Mouse (Mus musculus): ENCODE measurements around the gene Yif1a. TPM values are rescaled to one million over a fixed set of nuclear protein-coding genes. Genes with fewer than 3 reads are reported as not detected.

Gene Yif1a
- polyA plus RNA-seq (2015; fragmentation: Nextera tagmentation; extraction: Ambion mirVana) = 110 and 123 TPM in 2 replicates

DNA sequence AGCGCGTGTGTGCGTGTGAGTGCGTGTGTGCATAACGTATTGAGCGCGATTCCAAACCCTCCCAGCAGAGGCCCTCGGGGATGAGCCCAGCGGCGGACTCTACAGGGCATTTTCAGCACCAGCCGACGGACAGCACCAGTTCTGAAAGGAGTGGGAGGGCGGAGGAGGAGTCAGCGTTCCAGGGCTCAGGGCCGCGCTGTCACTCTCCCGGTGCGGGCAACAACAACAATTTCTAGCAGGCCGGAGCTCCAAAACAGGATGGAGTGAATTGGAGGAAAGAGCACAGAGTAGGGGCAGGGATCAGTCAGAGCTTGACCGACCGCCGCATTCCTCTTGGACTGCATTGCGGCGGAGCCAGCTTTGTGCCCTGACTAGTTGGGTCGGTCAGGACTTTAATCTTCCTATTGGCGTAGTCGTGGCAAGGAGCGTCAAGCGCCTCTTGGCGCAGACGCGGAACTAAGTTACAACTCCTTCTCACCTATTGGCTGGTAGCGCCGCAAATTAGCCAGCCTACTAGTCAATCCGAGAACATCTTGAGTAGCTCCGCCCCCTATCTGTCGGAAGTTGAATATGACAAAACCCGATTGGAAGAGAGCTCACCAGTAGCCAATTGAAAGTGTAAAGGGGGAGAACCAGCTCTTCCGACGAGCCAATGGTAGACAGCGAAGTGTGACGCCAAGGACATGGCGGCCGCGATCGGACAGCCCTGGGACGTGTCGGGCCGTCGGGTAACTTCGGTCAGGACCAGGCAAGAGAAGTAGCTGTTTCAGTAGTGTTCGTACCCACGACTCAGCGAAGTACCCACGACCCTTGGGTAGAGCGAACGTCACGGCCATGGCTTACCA, at the start of gene Yif1a:
Gene Yif1a (plus strand): TSS at position 655 of the 845 bp plus-strand sequence.
- Histone ChIP-seq H3K9me3 (replicated peaks; ENCODE audit: control insufficient read depth, low read length) (no peaks in the 10 kb centered on the region), H3K27me3 (ENCODE audit: control insufficient read depth, insufficient read depth, low read length) (peaks cover 31% of the 10 kb centered on the region), H3K36me3 (ENCODE audit: control insufficient read depth, insufficient read depth, low read length) (no peaks in the 10 kb centered on the region), H3K4me2 (ENCODE audit: low read depth, low read length) (peak within 1 kb of the TSS; percentile 91), H3K9ac (ENCODE audit: low read length) (peak within 1 kb of the TSS; percentile 88), H3K4me1 (ENCODE audit: control insufficient read depth, insufficient read depth, low read length) (peaks cover 20% of the 10 kb centered on the region), H3K27ac (ENCODE audit: low read length) (peak within 1 kb of the TSS; percentile 87), H3K4me3 (replicated peaks; ENCODE audit: low read length) (peak within 1 kb of the TSS; percentile 90)
- WGBS = under 1% methylated on average over 58 of the region's 58 CpGs
- ATAC-seq (ENCODE audit: insufficient read depth, low FRiP score) = peak; percentile 92

DNA sequence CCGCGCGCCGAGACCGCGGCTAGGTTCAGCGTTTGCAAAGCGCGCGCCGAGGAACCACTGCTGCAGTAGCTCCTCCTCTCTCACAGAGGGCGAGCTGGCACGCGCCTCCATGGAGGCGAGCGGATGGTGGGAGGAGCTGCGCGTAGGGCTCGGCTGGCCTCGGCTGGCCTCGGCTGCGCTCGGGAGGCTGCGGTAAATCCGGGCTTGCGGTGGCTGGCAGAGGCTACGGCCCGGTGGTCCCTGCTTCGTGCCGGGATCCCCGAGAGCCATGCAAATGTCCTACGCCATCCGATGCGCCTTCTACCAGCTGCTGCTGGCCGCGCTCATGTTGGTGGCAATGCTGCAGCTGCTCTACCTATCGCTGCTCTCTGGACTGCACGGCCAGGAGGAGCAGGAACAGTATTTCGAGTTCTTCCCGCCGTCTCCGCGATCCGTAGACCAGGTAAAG, 49.6 kb upstream of the Yif1a start, which contains the start of the genes B4gat1 and AC124502.3:
Gene B4gat1 (plus strand): TSS at position 118 of the 448 bp plus-strand sequence.
Gene AC124502.3 (plus strand): TSS at position 183 of the 448 bp plus-strand sequence.
- Histone ChIP-seq H3K4me3 (replicated peaks; ENCODE audit: low read length) (peak within 1 kb of the TSS; percentile 80), H3K9ac (ENCODE audit: low read length) (peak within 1 kb of the TSS; percentile 95), H3K4me2 (ENCODE audit: low read depth, low read length) (peak within 1 kb of the TSS; percentile 94), H3K27ac (ENCODE audit: low read length) (peak within 1 kb of the TSS; percentile 77), H3K36me3 (ENCODE audit: control insufficient read depth, insufficient read depth, low read length) (no peaks in the 10 kb centered on the region), H3K9me3 (replicated peaks; ENCODE audit: control insufficient read depth, low read length) (no peaks in the 10 kb centered on the region), H3K4me1 (ENCODE audit: control insufficient read depth, insufficient read depth, low read length) (peaks cover 28% of the 10 kb centered on the region), H3K27me3 (ENCODE audit: control insufficient read depth, insufficient read depth, low read length) (no peaks in the 10 kb centered on the region)
- WGBS = under 1% methylated on average over 44 of the region's 44 CpGs
- peak; percentile 92 for ATAC-seq (ENCODE audit: insufficient read depth, low FRiP score)

DNA sequence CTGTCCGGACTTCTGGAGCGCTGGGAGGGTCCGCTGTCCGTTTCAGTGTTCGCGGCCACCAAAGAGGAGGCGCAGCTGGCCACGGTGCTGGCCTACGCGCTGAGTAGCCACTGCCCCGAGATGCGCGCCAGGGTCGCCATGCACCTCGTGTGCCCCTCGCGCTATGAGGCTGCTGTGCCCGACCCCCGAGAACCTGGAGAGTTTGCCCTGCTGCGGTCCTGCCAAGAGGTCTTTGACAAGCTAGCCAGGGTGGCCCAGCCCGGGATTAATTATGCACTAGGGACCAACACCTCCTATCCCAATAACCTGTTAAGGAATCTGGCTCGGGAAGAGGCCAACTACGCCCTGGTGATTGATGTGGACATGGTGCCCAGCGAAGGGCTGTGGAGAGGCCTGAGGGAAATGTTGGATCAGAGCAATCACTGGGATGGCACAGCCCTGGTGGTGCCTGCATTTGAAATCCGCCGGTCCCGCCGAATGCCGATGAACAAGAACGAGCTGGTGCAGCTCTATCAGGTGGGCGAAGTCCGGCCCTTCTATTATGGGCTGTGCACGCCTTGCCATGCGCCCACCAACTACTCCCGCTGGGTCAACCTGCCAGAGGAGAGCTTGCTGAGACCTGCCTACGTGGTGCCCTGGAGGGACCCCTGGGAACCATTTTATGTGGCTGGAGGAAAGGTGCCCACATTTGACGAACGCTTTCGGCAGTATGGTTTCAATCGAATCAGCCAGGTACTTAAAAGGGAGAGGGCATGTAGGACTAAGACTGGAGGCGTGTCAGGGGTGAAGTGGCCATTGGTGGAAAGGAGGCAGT, 48.8 kb upstream of the Yif1a start:
- H3K27me3 ChIP-seq (ENCODE audit: control insufficient read depth, insufficient read depth, low read length) = no peaks in the 10 kb centered on the region
- H3K4me3 ChIP-seq (replicated peaks; ENCODE audit: low read length) = peak overlapping the region; percentile 80
- H3K9me3 ChIP-seq (replicated peaks; ENCODE audit: control insufficient read depth, low read length) = no peaks in the 10 kb centered on the region
- peak overlapping the region; percentile 94 for H3K4me2 ChIP-seq (ENCODE audit: low read depth, low read length)
- peaks cover 28% of the 10 kb centered on the region for H3K4me1 ChIP-seq (ENCODE audit: control insufficient read depth, insufficient read depth, low read length)
- WGBS = 11% methylated on average over 41 of the region's 41 CpGs
- H3K36me3 ChIP-seq (ENCODE audit: control insufficient read depth, insufficient read depth, low read length) = no peaks in the 10 kb centered on the region
- peak overlapping the region; percentile 68; the same call in 1 of the 2 replicates for H3K27ac ChIP-seq (ENCODE audit: low read length)
- peak overlapping the region; percentile 95 for H3K9ac ChIP-seq (ENCODE audit: low read length)
- ATAC-seq (ENCODE audit: insufficient read depth, low FRiP score) = peak; percentile 22; the same call in 1 of the 2 replicates

DNA sequence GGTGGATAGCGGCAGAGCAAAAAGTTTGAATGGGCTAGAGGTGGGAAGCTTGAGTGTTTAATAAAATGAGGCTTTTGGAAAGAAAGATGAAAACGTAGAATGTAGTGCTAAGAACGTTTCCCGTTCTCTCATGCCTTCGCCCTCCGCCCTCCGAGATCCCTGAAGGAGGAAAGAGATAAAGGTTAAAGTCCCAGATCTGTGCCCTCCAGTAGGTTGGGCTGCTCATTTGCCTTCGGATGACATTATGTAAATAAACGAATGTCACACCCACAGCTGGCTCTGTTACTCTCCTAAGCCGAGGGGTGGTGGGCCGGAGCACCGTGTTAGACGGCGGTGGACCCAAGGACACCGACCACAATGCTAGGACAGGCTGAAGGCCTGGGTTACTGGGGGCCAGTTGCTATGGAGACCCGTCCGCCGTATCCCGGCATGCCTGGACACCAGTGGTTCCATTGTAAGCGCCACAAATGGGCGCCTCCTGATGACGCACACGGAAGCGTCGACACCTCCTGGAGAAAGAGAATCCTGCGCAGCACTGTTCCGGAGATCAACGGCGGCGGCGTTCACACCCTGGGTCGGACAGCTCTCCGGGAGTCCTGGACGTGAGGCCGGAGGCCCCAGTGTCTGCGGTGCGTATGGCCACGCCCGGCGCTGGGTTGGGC, 47.3 kb upstream of the Yif1a start, which contains the start of gene Brms1:
Gene Brms1 (plus strand): TSS at position 493 of the 662 bp plus-strand sequence.
- 3% methylated on average over 40 of the region's 40 CpGs for WGBS
- H3K4me2 ChIP-seq (ENCODE audit: low read depth, low read length) = peak within 1 kb of the TSS; percentile 94
- H3K9ac ChIP-seq (ENCODE audit: low read length) = peak within 1 kb of the TSS; percentile 86
- H3K36me3 ChIP-seq (ENCODE audit: control insufficient read depth, insufficient read depth, low read length) = no peaks in the 10 kb centered on the region
- no peaks in the 10 kb centered on the region for H3K27me3 ChIP-seq (ENCODE audit: control insufficient read depth, insufficient read depth, low read length)
- peaks cover 28% of the 10 kb centered on the region for H3K4me1 ChIP-seq (ENCODE audit: control insufficient read depth, insufficient read depth, low read length)
- H3K4me3 ChIP-seq (replicated peaks; ENCODE audit: low read length) = peak within 1 kb of the TSS; percentile 80
- no peaks in the 10 kb centered on the region for H3K9me3 ChIP-seq (replicated peaks; ENCODE audit: control insufficient read depth, low read length)
- peak; percentile 76; the same call in 1 of the 2 replicates for ATAC-seq (ENCODE audit: insufficient read depth, low FRiP score)
- H3K27ac ChIP-seq (ENCODE audit: low read length) = peak within 1 kb of the TSS; percentile 79

DNA sequence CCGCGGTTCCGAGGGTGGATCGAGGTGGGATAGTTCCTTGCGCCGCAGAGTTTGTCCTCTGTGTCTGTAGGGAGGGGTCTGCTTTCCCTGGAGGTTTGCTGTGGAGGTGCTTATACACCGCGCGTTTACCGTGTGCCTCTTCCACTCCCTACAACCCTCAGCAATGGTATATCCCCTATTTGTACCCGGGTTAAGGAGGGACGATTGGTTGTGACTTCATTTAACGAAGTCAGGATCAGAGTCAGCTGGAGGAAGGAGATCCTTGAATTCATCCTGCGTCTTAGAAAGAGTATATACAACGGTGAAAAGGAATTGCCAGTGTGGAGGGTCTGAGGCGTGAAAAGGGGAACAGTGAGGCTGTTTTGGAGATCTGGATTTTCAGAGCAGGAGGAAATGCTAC, 46.8 kb upstream of the Yif1a start:
- H3K4me2 ChIP-seq (ENCODE audit: low read depth, low read length) = peak overlapping the region; percentile 94
- peaks cover 28% of the 10 kb centered on the region for H3K4me1 ChIP-seq (ENCODE audit: control insufficient read depth, insufficient read depth, low read length)
- 2% methylated on average over 16 of the region's 16 CpGs for WGBS
- no peak for ATAC-seq (ENCODE audit: insufficient read depth, low FRiP score)
- H3K27ac ChIP-seq (ENCODE audit: low read length) = peak overlapping the region; percentile 79
- peak overlapping the region; percentile 86 for H3K9ac ChIP-seq (ENCODE audit: low read length)
- no peaks in the 10 kb centered on the region for H3K27me3 ChIP-seq (ENCODE audit: control insufficient read depth, insufficient read depth, low read length)
- peak overlapping the region; percentile 80 for H3K4me3 ChIP-seq (replicated peaks; ENCODE audit: low read length)
- no peaks in the 10 kb centered on the region for H3K36me3 ChIP-seq (ENCODE audit: control insufficient read depth, insufficient read depth, low read length)
- H3K9me3 ChIP-seq (replicated peaks; ENCODE audit: control insufficient read depth, low read length) = no peaks in the 10 kb centered on the region

DNA sequence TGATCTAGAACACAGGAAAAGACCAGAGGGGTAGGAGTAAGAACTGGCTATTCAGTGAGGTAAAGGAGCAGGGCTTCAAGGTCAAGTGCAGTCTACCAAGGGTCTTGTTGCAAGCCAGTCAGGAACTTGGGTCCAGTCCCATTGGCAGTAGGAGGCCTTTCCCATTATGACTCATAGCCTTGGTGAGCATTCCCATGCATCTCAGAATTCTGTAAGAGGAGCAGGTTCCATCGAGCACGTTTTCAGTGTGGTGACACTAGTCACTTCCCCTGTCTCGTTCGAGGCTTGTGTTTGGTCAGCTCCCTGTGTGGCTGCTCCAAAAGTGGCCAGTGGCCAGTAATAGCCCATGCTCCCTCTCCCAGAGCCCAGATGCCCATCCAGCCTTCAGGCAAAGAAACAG, 42.8 kb upstream of the Yif1a start:
- H3K4me1 ChIP-seq (ENCODE audit: control insufficient read depth, insufficient read depth, low read length) = peaks cover 21% of the 10 kb centered on the region
- H3K9ac ChIP-seq (ENCODE audit: low read length) = no peak overlapping the region
- H3K4me2 ChIP-seq (ENCODE audit: low read depth, low read length) = no peak overlapping the region
- H3K9me3 ChIP-seq (replicated peaks; ENCODE audit: control insufficient read depth, low read length) = no peaks in the 10 kb centered on the region
- H3K4me3 ChIP-seq (replicated peaks; ENCODE audit: low read length) = no peak overlapping the region
- WGBS = 76% methylated on average over 4 of the region's 4 CpGs
- no peak overlapping the region for H3K27ac ChIP-seq (ENCODE audit: low read length)
- no peaks in the 10 kb centered on the region for H3K27me3 ChIP-seq (ENCODE audit: control insufficient read depth, insufficient read depth, low read length)
- H3K36me3 ChIP-seq (ENCODE audit: control insufficient read depth, insufficient read depth, low read length) = 0 out of 2 replicates have a peak, but pooled peaks cover 3% of the 10 kb centered on the region
- ATAC-seq (ENCODE audit: insufficient read depth, low FRiP score) = no peak

DNA sequence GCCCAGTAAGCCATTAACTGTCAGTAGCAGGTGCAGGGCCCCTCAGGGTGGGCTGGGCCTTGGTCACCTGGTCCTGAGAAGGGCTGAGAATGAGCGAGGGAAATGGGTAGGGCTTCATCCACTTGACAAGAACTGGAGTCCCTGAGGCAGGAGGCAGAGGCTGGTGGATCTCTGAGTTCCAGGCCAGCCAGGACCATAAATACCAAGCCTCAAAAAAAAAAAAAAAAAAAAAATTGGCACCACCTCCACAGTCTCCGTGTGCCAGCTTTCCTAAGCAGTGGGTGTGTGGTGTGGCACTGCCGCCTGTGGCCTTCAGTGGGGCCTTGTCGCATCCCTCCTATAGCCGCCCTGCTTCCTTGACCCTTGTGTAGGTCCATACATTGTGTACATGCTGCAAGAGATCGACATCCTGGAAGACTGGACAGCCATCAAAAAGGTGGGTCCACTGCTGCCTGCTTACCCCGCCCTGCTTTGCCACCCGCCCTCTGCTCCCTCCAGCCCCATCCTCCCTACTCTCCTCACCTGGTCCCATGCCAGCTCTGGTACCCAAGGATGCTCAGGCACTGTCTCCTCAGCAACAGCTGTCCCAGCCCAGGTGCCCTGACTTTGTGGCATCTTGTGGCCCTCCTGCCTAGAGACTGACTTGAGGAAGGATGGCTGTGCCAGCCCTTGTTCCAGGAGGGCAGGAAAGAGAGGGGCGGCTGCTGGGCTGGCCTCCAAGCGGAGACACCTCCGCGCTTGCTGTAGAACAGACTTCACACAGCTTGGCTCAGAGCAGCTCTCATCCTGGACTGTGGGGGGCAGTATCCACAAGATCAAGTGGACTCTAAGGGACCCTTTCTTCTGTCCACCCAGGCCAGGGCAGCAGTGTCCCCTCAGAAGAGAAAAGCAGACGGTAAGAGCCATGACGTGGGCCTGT, 39.9 kb upstream of the Yif1a start:
- Histone ChIP-seq H3K9ac (ENCODE audit: low read length) (no peak overlapping the region), H3K4me1 (ENCODE audit: control insufficient read depth, insufficient read depth, low read length) (peaks cover 19% of the 10 kb centered on the region), H3K27me3 (ENCODE audit: control insufficient read depth, insufficient read depth, low read length) (peaks cover 10% of the 10 kb centered on the region), H3K27ac (ENCODE audit: low read length) (no peak overlapping the region), H3K4me2 (ENCODE audit: low read depth, low read length) (no peak overlapping the region), H3K36me3 (ENCODE audit: control insufficient read depth, insufficient read depth, low read length) (0 out of 2 replicates have a peak, but pooled peaks cover 3% of the 10 kb centered on the region), H3K9me3 (replicated peaks; ENCODE audit: control insufficient read depth, low read length) (no peaks in the 10 kb centered on the region), H3K4me3 (replicated peaks; ENCODE audit: low read length) (no peak overlapping the region)
- 83% methylated on average over 14 of the region's 14 CpGs for WGBS
- ATAC-seq (ENCODE audit: insufficient read depth, low FRiP score) = no peak

DNA sequence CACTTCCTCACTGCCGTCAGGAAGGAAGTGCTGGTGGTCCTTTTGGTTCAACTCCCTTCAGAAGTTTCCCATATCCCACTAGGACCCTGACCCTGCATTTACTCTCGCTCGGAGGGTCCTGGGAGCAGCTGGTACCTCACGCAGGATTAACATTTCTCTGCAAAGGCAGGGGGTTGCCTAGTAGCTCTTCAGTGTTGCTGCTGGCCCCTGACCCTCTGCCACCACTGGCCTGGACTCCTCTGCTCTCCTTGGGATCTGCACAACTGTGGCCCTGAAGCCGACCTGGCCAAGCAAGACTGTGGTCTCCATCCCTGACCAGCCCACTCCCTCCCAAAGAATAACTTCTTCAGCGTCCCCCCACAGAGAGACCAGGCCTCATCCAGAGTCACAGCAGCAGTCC, 39.0 kb upstream of the Yif1a start:
- Histone ChIP-seq H3K4me1 (ENCODE audit: control insufficient read depth, insufficient read depth, low read length) (peaks cover 19% of the 10 kb centered on the region), H3K4me2 (ENCODE audit: low read depth, low read length) (no peak overlapping the region), H3K9me3 (replicated peaks; ENCODE audit: control insufficient read depth, low read length) (no peaks in the 10 kb centered on the region), H3K9ac (ENCODE audit: low read length) (no peak overlapping the region; the same call in 1 of the 2 replicates), H3K36me3 (ENCODE audit: control insufficient read depth, insufficient read depth, low read length) (0 out of 2 replicates have a peak, but pooled peaks cover 3% of the 10 kb centered on the region), H3K4me3 (replicated peaks; ENCODE audit: low read length) (no peak overlapping the region), H3K27me3 (ENCODE audit: control insufficient read depth, insufficient read depth, low read length) (peaks cover 10% of the 10 kb centered on the region), H3K27ac (ENCODE audit: low read length) (no peak overlapping the region)
- WGBS = 76% methylated on average over 6 of the region's 6 CpGs
- no peak for ATAC-seq (ENCODE audit: insufficient read depth, low FRiP score)

Measured in stomach, embryonic 16.5 days (tissue).